Mouse (Mus musculus): ENCODE results near the gene Elmo1.

DNA sequence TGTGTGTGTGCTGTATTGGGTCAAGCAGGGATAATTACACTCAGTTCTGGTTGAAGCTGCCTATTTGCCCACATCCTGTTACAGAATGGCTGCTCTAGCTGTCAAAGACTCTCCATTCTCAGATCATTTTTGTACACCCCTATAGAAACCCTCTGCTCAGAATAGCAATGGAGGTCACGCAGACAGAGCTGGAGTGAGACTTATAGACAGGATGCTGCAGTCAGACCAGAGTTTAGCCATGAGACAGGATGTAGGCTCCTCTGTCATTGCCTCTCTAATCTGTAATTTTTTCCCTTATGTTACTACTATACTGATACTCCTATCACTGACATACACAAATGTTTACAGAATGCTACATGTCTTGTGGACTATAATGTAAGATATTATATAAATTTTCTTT lies 391.4 kb downstream of the Elmo1 start:
- TF ChIP-seq GATA1 (IDR thresholded peaks at IDR 0.05; ENCODE audit: borderline replicate concordance, low read length) (no peak), FLI1 (IDR thresholded peaks at IDR 0.05; ENCODE audit: low read length) (no peak)

Measured in megakaryocyte, embryonic 14.5 days (primary cell).